1 mouse cellular context compared by ENCODE assay signal in the genomic region with DNA sequence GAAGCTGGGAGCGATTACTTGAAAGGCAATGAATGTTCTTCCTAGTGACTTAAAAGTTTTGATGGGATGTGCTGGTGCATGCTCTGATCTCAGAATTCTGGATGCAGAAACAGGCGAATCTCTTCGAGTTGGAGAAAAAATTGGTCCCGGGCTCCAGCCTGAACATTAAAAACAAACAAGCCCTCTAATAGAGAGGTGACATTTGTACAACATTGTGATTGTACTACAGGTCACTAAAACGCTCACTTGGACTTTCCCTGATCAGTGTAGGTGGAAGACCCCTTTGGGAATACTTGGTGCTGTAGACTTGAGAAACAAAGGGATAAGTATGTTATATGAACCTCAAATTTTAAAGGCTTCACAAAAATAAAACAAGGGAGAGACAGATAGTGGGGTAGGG.
TF ChIP-seq lines count a peak whose summit lies in the region.

No protein-coding gene starts in this region.

TF ChIP-seq in ES-E14, 5 proteins besides CTCF, POLR2A, EP300 and RAD21:
- TF ChIP-seq CHD2 (IDR thresholded peaks at IDR 0.05; ENCODE audit: low read depth, low read length) (no peak), ZNF384 (IDR thresholded peaks at IDR 0.05; ENCODE audit: low read depth, low read length) (no peak), HCFC1 (IDR thresholded peaks at IDR 0.05; ENCODE audit: borderline replicate concordance, insufficient read depth, low read length) (no peak), ZC3H11A (IDR thresholded peaks at IDR 0.05; ENCODE audit: borderline replicate concordance, low read depth, low read length) (no peak), MAFK (IDR thresholded peaks at IDR 0.05; ENCODE audit: insufficient read depth, low read depth, low read length) (no peak)
TF ChIP-seq in ES-E14: peak in this region for 0.
